Mouse (Mus musculus) monocyte, adult 5-6 weeks (primary cell): ENCODE results near the gene Sik2. TPM values are rescaled to one million over a fixed set of nuclear protein-coding genes. Genes with fewer than 3 reads are reported as not detected.
A peak's percentile ranks its signal among the peaks of the same experiment; 100 is the strongest.

Experiments
- ATAC-seq: fragments of 153-309, 156-312 bp; replicated peaks from 2 replicates; pipeline ENCODE4 v1.8.0; 2017; ENCODE audit warnings: mild to moderate bottlenecking; ENCODE audit not compliant: low TSS enrichment, insufficient number of reproducible peaks, severe bottlenecking, poor library complexity, low FRiP score
- total RNA-seq: library from RNA; stranded (forward); fragments of 200-1000, 200-491, 200-594 nt; gene quantifications from 3 replicates; pipeline ENCODE4 v1.2.3, GENCODE M21; 2017

Gene Sik2
- total RNA-seq, 1 experiment from 2014 or later: 18.4 TPM

DNA sequence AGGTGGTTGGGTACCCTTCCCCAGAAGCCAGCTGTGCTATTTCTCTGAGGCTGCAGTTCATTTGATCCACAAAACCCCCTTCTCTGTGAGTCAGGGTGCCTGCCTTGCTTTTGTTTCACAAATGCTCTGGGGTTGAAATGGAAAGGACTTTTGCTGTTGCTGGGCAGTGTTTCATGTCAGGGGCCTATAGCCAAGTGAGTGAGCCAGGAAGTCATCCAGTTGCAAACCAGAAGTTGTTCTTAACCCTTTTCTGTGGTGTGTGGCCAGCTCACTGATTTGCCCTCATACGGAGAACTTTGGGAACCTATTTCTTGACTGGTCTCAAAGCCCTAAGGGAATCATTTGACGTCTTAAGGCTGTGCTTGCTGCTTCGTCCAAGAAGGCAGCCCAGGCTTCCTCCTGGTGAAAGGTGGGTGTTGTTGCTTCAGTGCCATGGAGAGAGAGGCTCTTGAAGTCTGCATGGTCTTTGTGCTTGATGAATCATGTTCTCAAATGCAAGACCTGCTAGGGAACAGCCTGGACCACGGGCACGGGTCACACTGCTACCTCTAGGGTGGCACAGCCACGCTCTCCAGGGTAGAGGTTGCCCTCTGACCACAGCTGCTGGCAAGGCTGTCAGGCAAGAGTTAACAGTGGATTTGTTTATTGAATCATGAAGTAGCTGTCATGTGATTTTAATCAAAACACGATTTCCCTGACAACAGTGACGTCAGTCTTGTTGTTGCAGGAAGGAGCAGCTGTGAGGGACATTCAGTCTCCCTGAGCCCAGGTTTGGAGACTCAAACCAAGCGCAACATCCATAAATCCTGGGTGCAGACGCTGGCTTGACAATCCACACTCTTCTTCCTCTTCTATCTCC, 123.9 kb downstream of the Sik2 start:
- ATAC-seq: no peak

- no peak for ATAC-seq
Observed at GRCm38 (mm10) chr9:50884093-50884492, 124.8 kb downstream of the Sik2 start.

- no peak for ATAC-seq
Observed at GRCm38 (mm10) chr9:50882183-50882582, 126.7 kb downstream of the Sik2 start.

DNA sequence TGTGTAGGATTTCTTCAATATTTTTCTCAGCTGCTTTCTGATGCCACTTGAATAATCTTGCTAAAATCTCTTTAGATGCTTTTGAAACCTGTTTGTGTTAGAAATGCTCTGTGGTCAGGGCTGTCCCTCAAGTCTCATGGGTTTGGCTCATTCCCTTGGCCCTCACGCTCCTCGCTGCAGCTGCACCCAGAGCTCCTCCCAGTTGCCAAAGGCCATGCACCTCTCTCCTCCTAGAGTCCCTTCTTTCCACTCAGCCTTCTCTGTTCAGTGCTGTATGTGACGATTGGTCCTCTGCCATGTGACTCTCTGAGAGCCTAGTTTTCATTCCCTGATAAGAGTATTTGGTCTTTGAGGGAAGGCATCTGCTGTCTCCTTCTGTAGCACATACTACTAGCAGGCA, 131.4 kb downstream of the Sik2 start:
- ATAC-seq: no peak

DNA sequence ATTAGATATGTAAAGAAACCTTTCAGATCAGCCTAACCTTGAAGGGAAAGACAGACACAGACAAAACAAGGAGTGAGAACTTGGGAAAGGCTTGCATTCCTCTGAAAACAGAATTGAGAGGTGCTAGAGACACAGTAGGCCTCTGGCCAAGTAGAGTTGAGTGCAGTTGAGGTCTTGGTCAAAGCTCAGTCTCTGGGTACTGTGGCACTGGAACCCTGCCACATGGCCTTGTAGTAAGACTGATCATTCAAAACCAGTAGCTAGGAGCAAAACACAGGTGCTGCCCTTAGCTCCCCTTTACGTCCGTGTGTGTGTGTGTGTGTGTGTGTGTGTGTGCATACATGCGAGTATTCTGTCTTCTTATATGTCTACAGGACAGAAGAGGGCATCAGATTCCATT, 132.6 kb downstream of the Sik2 start:
- no peak for ATAC-seq

- no peak for ATAC-seq
Observed at GRCm38 (mm10) chr9:50875470-50875869, 133.4 kb downstream of the Sik2 start.

GRCm38 (mm10) chr9:50874031-50874430, 134.8 kb downstream of the Sik2 start:
- ATAC-seq: no peak

- no peak for ATAC-seq
Observed at GRCm38 (mm10) chr9:50873210-50873609, 135.7 kb downstream of the Sik2 start.

DNA sequence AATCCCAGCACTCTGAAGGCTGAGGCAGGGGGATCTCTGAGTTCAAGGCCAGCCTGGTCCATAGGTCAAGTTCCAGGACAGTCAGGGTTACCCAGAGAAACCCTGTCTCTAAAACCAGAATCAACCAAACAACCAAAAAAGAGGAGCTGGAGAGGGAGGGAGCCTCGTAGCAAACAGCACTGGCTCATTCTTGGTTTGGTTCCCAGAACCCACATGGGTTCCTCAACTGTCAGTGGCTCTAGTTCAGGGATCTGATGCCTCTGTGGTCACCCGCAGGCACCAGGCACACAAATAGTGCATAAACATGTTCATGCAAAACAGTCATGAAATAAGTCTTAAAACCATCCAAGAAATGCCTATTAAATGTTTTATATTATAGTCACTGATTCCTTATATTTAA, 140.7 kb downstream of the Sik2 start:
- no peak for ATAC-seq

GRCm38 (mm10) chr9:50867015-50867414, 141.9 kb downstream of the Sik2 start:
- no peak for ATAC-seq

GRCm38 (mm10) chr9:50865803-50866202, 143.1 kb downstream of the Sik2 start:
- peak; percentile 81 for ATAC-seq

DNA sequence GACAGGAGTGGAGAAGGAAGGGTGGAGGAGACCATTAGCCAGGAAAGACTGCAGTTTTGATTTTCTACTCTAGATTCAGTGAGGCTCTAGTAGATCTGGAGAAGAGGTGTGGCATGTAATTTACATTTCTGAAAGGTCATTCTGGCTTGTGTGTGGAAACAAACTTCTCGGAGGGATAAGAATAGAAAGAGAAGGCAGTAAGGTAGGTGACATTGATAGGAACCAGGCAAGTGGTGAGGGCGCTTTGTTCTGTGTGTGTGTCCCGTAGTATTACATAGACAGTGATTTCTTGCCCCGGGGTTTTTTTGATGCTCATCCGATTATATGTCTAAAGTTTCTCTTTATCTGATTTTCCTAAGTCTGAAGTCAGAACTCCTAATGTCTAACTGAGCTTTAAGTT, 144.0 kb downstream of the Sik2 start:
- ATAC-seq: no peak

DNA sequence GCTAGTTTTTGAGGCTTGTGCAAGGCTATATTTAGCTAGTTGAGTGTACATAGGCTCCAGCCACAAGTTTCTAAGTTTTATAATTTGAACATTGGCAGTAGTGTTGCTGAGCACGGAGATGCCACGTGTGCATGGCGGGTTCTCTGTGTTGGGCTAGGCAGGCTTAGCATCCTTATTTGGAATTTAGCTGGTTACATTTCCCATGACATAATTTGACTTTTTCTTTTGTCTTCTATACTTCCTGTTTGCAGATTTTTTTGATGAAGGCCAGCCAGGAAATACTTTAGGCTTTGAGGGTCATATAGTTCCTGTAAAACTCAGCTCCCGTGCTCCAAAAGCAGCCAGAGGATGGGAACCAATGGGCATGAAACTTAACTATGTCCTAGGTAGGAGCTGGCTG, 145.0 kb downstream of the Sik2 start:
- ATAC-seq: no peak

DNA sequence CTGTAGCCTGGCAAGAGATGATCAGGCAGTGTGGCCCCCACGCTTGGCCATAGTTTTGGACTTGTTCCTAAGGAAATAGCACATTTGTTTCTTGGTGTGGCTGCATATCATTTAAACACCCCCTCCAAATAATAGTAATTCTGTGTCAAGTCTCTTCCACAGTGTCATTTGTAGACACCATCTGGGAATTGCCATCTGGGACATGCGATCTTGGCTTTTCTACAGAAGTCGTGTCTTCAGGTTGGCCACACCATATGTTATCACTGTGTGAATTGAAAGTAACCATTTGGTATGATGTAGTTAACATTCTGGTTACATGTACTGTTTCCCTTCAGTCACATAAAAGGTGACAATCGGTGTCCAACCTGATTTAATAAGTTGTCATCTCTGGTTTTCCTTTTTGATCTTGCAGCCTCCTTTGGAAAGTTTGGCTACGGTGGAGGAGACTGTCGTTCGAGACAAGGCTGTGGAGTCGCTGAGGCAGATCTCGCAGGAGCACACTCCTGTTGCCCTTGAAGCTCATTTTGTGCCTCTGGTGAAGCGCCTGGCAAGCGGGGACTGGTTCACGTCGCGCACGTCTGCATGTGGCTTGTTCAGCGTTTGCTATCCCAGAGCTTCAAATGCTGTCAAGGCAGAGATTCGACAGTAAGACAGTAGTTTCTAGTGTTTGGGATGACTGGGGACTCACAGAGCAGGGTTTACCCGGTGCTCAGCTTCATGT, 147.6 kb downstream of the Sik2 start:
- no peak for ATAC-seq

GRCm38 (mm10) chr9:50858681-50859080, 150.2 kb downstream of the Sik2 start:
- ATAC-seq: no peak

GRCm38 (mm10) chr9:50857082-50857641, 151.7 kb downstream of the Sik2 start:
- ATAC-seq: 0 out of 2 replicates have a peak, but pooled peaks have one; percentile 2

DNA sequence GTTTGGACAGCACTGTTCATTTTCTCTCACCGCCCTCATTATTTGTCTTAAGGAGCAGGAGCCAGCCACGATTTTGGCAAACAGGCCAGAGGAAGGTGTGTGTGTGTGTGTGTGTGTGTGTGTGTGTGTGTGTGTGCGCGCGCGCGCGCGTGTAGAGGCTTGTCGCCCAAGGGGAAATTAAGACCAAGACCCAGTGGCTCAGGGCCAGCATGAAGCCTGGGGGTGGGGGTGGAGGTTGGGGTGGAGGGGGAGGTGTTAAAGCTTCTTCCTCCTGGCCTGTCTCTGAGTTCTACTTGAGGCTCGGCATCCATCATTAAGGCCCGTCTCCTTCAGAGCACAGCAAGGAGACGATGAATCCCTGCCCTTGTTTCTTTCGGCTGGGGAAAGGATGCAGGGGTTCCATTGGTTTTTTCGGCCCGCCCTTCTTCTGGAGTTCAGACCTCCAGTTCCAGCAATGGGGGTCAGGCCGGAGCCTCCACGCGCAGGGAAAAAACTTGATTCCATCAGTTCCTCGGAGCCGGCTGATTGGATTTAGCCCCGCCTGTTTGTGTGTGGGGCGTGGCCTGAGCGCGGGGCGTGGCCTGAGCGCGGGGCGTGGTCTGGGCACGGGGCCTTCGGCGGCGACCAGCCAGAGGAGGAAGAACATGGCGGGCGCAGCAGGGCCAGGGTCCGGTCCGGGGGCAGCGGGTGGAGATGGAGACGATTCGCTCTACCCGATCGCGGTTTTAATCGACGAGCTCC, 152.4 kb downstream of the Sik2 start:
- ATAC-seq: peak; percentile 73

GRCm38 (mm10) chr9:50855780-50856179, 153.1 kb downstream of the Sik2 start:
- ATAC-seq: no peak

GRCm38 (mm10) chr9:50855133-50855766, 153.6 kb downstream of the Sik2 start:
- no peak for ATAC-seq
